Mouse (Mus musculus): Measurements from ENCODE around the gene Shc4.

DNA sequence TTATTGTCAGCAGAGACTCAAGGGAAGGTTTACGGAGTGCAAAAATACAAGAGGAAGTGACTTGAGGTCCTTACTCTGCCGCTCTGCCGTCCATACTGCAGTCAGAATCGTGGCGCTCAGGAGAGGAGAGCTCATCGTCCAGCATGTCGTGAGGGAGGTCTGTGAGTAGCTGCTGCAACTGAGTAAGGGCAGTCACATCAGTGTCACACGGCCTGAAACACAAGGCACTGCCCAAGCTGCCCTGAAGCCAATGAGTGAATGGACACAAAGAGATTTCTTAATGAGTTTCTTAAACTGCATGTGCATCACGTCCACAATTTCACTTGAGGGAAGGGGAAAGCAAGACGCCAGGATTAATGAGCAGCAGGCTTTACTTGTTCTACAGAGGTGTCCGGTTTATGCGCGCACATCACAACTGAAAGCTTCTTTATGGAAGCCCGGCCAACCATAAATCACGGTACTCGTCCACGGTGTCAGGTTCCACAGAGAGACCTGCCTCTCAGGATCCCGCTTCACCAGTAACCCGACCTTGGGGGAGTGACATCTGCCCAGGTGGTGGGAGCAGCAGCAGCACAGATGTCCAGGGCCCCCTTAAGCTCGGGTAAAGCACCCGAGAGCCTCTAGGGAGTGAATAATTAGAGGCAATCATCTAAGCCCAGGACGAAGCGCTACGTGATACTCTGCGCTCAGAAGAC lies 103.6 kb downstream of the Shc4 start:
- TF ChIP-seq POLR2A (IDR thresholded peaks at IDR 0.05; ENCODE audit: insufficient read depth, low read depth, low read length), result no peak
- TF ChIP-seq CTCF (IDR thresholded peaks at IDR 0.05), result no peak

Measured in heart, adult 2 months (tissue).